Mouse (Mus musculus) induced T-regulatory cell, adult 2 months (primary cell): Measurements from ENCODE around the gene Rnls.

ENCODE experiments used
- DNase-seq: peaks from one replicate; pipeline ENCODE4 v3.0.0-alpha.2; 2012; ENCODE audit warnings: low read depth

The Rnls gene

GRCm38 (mm10) chr19:33103851-33104250, 288.2 kb downstream of the Rnls start:
- no peak for DNase-seq

GRCm38 (mm10) chr19:33102783-33103139, 289.3 kb downstream of the Rnls start:
- no peak for DNase-seq

- peak; percentile 68 for DNase-seq
Measured at GRCm38 (mm10) chr19:33102008-33102782, 289.9 kb downstream of the Rnls start.

DNA sequence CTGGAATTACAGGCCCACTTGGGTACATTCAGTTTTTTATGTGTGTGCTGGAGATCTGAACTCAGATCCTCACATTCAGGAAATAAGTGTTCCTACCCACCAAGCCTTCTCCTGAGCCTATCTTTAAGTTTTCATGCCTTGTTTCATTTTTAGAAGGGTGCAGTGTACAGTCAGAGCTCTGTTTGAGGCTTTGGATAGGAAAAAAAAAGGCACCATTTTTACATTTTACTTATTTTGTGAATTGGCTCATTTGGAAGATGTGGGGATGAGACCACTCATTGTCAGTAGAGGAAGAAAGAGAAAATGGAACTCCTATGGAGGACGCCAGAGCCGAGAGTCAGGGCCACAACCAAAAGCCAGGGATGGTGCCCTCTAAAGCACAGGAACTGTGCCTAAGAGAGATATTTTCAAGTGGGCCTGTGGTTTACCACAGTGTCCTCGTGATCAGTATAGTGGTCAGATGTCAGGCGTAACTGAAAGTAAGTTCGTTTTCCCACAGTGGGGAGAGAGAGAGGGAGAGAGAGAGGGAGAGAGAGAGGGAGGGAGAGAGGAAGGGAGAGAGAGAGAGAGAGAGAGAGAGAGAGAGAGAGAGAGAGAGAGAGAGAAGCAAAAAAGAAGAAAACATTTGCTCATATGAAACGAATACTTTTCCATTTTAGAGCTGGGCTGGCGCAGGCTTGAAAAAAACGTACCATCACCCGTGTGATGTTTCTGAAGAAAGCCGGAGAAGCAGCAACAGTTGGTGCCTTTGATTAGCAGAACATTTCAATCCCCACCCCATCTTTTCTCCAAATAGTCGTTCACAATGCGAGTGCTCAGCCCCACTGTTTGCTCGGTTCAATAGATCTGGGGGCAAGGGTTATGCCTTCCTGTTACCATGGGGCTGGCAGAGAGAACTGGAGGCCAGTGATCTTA, 290.7 kb downstream of the Rnls start:
- DNase-seq: peak; percentile 86

DNA sequence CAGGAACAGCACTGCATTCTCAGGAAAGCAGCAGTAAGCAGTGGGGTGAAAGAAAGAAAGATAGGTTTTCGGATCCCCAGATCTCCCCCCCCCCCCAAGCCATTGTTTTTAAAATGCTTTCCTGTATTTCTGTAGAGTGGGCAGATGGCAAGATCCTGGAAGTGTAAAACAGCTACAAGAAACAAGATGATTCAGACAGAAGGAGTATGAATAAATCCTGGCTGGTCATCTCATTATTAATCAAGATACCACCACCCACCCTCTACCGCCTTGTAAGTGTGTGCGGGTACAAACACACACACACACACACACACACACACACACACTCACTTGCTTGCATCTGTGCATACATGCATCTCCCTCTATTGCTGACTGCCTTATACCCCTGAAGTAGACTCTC, 291.5 kb downstream of the Rnls start:
- DNase-seq: no peak

DNA sequence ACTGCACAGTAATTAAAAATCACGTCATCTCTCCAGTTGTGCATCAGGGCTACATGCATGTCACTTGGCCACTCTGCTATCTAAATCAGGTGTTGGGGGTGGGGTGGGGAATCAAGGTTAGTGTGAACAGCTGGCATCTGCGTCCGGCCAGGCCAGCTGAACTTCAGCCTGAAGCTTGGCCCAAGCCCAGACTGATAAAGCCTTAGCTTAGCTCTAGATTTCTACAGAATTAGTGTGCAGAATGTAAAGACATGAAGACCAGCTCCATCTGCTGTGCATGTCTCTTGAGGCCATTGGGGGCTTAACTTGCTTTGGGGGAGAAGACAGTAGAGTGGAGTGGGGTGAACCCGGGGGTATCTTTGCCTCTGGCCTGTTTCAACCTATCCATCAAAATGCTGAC, 292.1 kb downstream of the Rnls start:
- DNase-seq: no peak

- DNase-seq: no peak
Measured at GRCm38 (mm10) chr19:33099201-33099788, 292.8 kb downstream of the Rnls start.

- no peak for DNase-seq
Measured at GRCm38 (mm10) chr19:33097691-33098090, 294.4 kb downstream of the Rnls start.

- DNase-seq: no peak
Measured at GRCm38 (mm10) chr19:33096581-33096980, 295.5 kb downstream of the Rnls start.

- DNase-seq: no peak
Measured at GRCm38 (mm10) chr19:33092575-33092974, 299.5 kb downstream of the Rnls start.

DNA sequence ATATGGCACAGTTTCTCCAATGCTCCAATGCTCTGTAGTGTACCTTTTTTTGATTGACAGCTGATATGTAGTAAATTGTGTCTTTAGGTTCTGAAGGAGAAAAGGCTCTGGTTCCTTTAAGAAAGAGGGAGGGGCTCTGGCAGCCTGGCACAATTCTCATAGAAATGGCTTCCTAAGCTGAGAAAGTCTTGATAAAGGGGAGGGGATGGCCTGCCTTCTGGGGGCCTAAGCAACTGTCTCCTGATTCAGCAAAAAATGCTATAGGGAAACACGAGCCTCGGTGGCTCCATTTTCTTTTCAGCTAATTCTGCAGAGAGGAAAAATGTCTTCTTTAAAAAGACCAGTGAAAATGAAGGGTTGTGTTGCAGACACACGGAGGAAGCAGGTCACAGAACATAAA, 300.8 kb downstream of the Rnls start:
- no peak for DNase-seq

DNA sequence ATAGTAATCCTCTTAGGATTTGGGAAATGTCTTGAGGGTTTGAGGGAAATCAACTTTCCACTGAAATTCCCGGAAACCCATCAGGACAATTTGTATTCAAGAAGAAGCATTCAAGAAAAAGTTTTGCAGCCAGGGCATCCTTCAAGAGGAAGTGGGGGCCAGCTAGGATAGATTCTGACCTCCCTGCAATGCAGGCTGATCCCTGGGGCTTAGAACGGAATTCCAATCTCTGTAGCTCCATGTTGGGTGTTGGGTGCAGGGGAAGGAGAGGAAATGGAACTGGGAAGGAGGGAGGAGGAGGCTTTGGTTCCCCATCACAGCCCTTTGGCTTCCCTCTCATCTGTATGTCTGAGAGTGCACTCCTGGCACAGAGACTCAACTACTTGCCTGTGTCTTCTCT, 303.2 kb downstream of the Rnls start:
- DNase-seq: no peak

- DNase-seq: no peak
Measured at GRCm38 (mm10) chr19:33087961-33088360, 304.1 kb downstream of the Rnls start.
